Mouse (Mus musculus): ENCODE results near the gene Prdm11. TPM values are rescaled to one million over a fixed set of nuclear protein-coding genes. Genes with fewer than 3 reads are reported as not detected.

The Prdm11 gene
- total and polyA plus RNA-seq, 2 experiments = 0.46 to 0.73 TPM

GRCm38 (mm10) chr2:93013415-93014092, 32.4 kb downstream of the Prdm11 start:
- 72% methylated on average over 8 of the region's 8 CpGs for WGBS
- no peak for DNase-seq (ENCODE audit: extremely low read depth, low read depth, low spot score)
- H3K4me3 ChIP-seq (ENCODE audit: insufficient read depth, low read depth, low read length) = no peak overlapping the region
- no peak for TF ChIP-seq CTCF (IDR thresholded peaks at IDR 0.05; ENCODE audit: low read depth, low read length)
- H3K4me1 ChIP-seq (ENCODE audit: control insufficient read depth, insufficient read depth, low read length) = 0 out of 2 replicates have a peak, but pooled peaks cover 2% of the 10 kb centered on the region
- H3K79me2 ChIP-seq (ENCODE audit: control insufficient read depth, insufficient read depth, low read length) = no peaks in the 10 kb centered on the region
- H3K36me3 ChIP-seq (ENCODE audit: control insufficient read depth, insufficient read depth, low read length) = no peaks in the 10 kb centered on the region
- peak overlapping the region; percentile 38; the same call in 1 of the 2 replicates for H3K27ac ChIP-seq (replicated peaks; ENCODE audit: insufficient read depth, low read depth, low read length)
- no peak overlapping the region for H3K9ac ChIP-seq (ENCODE audit: low read depth, low read length)
- H3K27me3 ChIP-seq (ENCODE audit: control insufficient read depth, insufficient read depth, low read length) = peaks cover 6% of the 10 kb centered on the region; the same call in 1 of the 2 replicates

- H3K9ac ChIP-seq (ENCODE audit: low read depth, low read length) = no peak overlapping the region
- H3K27ac ChIP-seq (replicated peaks; ENCODE audit: insufficient read depth, low read depth, low read length) = no peak overlapping the region
- 0 out of 2 replicates have a peak, but pooled peaks cover 2% of the 10 kb centered on the region for H3K4me1 ChIP-seq (ENCODE audit: control insufficient read depth, insufficient read depth, low read length)
- H3K79me2 ChIP-seq (ENCODE audit: control insufficient read depth, insufficient read depth, low read length) = no peaks in the 10 kb centered on the region
- H3K4me3 ChIP-seq (ENCODE audit: insufficient read depth, low read depth, low read length) = no peak overlapping the region
- WGBS = 88% methylated on average over 3 of the region's 3 CpGs
- TF ChIP-seq POLR2A (IDR thresholded peaks at IDR 0.05; ENCODE audit: extremely low read depth, insufficient read depth, low read length) (no peak), CTCF (IDR thresholded peaks at IDR 0.05; ENCODE audit: low read depth, low read length) (no peak)
- H3K36me3 ChIP-seq (ENCODE audit: control insufficient read depth, insufficient read depth, low read length) = no peaks in the 10 kb centered on the region
- H3K27me3 ChIP-seq (ENCODE audit: control insufficient read depth, insufficient read depth, low read length) = peaks cover 6% of the 10 kb centered on the region; the same call in 1 of the 2 replicates
- no peak for DNase-seq (ENCODE audit: extremely low read depth, low read depth, low spot score)
These were observed 33.0 kb downstream of the Prdm11 start for GRCm38 (mm10) chr2:93012976-93013375.

GRCm38 (mm10) chr2:93011933-93012332, 34.0 kb downstream of the Prdm11 start:
- WGBS = 93% methylated on average over 9 of the region's 9 CpGs
- Histone ChIP-seq H3K4me3 (ENCODE audit: insufficient read depth, low read depth, low read length) (no peak overlapping the region), H3K27ac (replicated peaks; ENCODE audit: insufficient read depth, low read depth, low read length) (no peak overlapping the region), H3K9ac (ENCODE audit: low read depth, low read length) (no peak overlapping the region), H3K36me3 (ENCODE audit: control insufficient read depth, insufficient read depth, low read length) (no peaks in the 10 kb centered on the region), H3K79me2 (ENCODE audit: control insufficient read depth, insufficient read depth, low read length) (no peaks in the 10 kb centered on the region), H3K4me1 (ENCODE audit: control insufficient read depth, insufficient read depth, low read length) (0 out of 2 replicates have a peak, but pooled peaks cover 2% of the 10 kb centered on the region), H3K27me3 (ENCODE audit: control insufficient read depth, insufficient read depth, low read length) (peaks cover 6% of the 10 kb centered on the region; the same call in 1 of the 2 replicates)
- no peak for DNase-seq (ENCODE audit: extremely low read depth, low read depth, low spot score)
- TF ChIP-seq CTCF (IDR thresholded peaks at IDR 0.05; ENCODE audit: low read depth, low read length) = no peak

GRCm38 (mm10) chr2:93011465-93011864, 34.5 kb downstream of the Prdm11 start:
- Histone ChIP-seq H3K4me1 (ENCODE audit: control insufficient read depth, insufficient read depth, low read length) (0 out of 2 replicates have a peak, but pooled peaks cover 2% of the 10 kb centered on the region), H3K27me3 (ENCODE audit: control insufficient read depth, insufficient read depth, low read length) (peaks cover 6% of the 10 kb centered on the region; the same call in 1 of the 2 replicates), H3K4me3 (ENCODE audit: insufficient read depth, low read depth, low read length) (no peak overlapping the region), H3K36me3 (ENCODE audit: control insufficient read depth, insufficient read depth, low read length) (no peaks in the 10 kb centered on the region), H3K9ac (ENCODE audit: low read depth, low read length) (no peak overlapping the region), H3K27ac (replicated peaks; ENCODE audit: insufficient read depth, low read depth, low read length) (no peak overlapping the region), H3K79me2 (ENCODE audit: control insufficient read depth, insufficient read depth, low read length) (no peaks in the 10 kb centered on the region)
- WGBS = 97% methylated on average over 5 of the region's 5 CpGs
- DNase-seq (ENCODE audit: extremely low read depth, low read depth, low spot score) = no peak
- TF ChIP-seq POLR2A (IDR thresholded peaks at IDR 0.05; ENCODE audit: extremely low read depth, insufficient read depth, low read length) (no peak), CTCF (IDR thresholded peaks at IDR 0.05; ENCODE audit: low read depth, low read length) (no peak)

GRCm38 (mm10) chr2:93007967-93008685, 37.8 kb downstream of the Prdm11 start:
- H3K9ac ChIP-seq (ENCODE audit: low read depth, low read length) = no peak overlapping the region
- no peaks in the 10 kb centered on the region for H3K36me3 ChIP-seq (ENCODE audit: control insufficient read depth, insufficient read depth, low read length)
- H3K27ac ChIP-seq (replicated peaks; ENCODE audit: insufficient read depth, low read depth, low read length) = no peak overlapping the region
- 98% methylated on average over 3 of the region's 3 CpGs for WGBS
- DNase-seq (ENCODE audit: extremely low read depth, low read depth, low spot score) = no peak
- H3K4me3 ChIP-seq (ENCODE audit: insufficient read depth, low read depth, low read length) = no peak overlapping the region
- TF ChIP-seq POLR2A (IDR thresholded peaks at IDR 0.05; ENCODE audit: extremely low read depth, insufficient read depth, low read length) (no peak), CTCF (IDR thresholded peaks at IDR 0.05; ENCODE audit: low read depth, low read length) (no peak)
- no peaks in the 10 kb centered on the region for H3K27me3 ChIP-seq (ENCODE audit: control insufficient read depth, insufficient read depth, low read length)
- no peaks in the 10 kb centered on the region for H3K4me1 ChIP-seq (ENCODE audit: control insufficient read depth, insufficient read depth, low read length)
- H3K79me2 ChIP-seq (ENCODE audit: control insufficient read depth, insufficient read depth, low read length) = no peaks in the 10 kb centered on the region

GRCm38 (mm10) chr2:93005028-93005427, 40.9 kb downstream of the Prdm11 start:
- Histone ChIP-seq H3K27me3 (ENCODE audit: control insufficient read depth, insufficient read depth, low read length) (no peaks in the 10 kb centered on the region), H3K9ac (ENCODE audit: low read depth, low read length) (no peak overlapping the region), H3K27ac (replicated peaks; ENCODE audit: insufficient read depth, low read depth, low read length) (no peak overlapping the region), H3K79me2 (ENCODE audit: control insufficient read depth, insufficient read depth, low read length) (no peaks in the 10 kb centered on the region), H3K36me3 (ENCODE audit: control insufficient read depth, insufficient read depth, low read length) (no peaks in the 10 kb centered on the region), H3K4me1 (ENCODE audit: control insufficient read depth, insufficient read depth, low read length) (no peaks in the 10 kb centered on the region), H3K4me3 (ENCODE audit: insufficient read depth, low read depth, low read length) (no peak overlapping the region)
- TF ChIP-seq POLR2A (IDR thresholded peaks at IDR 0.05; ENCODE audit: extremely low read depth, insufficient read depth, low read length) = no peak
- 86% methylated on average over 4 of the region's 4 CpGs for WGBS
- DNase-seq (ENCODE audit: extremely low read depth, low read depth, low spot score) = no peak
